Mouse (Mus musculus) liver, adult (tissue): Measurements from ENCODE around the gene Rad9a.

Source experiments
- GATA4 ChIP-seq: IDR thresholded peaks from 2 replicates; pipeline ENCODE4 v1.6.1; 2014; ENCODE audit warnings: mild to moderate bottlenecking, low read length; ENCODE audit not compliant: insufficient replicate concordance

Gene Rad9a

DNA sequence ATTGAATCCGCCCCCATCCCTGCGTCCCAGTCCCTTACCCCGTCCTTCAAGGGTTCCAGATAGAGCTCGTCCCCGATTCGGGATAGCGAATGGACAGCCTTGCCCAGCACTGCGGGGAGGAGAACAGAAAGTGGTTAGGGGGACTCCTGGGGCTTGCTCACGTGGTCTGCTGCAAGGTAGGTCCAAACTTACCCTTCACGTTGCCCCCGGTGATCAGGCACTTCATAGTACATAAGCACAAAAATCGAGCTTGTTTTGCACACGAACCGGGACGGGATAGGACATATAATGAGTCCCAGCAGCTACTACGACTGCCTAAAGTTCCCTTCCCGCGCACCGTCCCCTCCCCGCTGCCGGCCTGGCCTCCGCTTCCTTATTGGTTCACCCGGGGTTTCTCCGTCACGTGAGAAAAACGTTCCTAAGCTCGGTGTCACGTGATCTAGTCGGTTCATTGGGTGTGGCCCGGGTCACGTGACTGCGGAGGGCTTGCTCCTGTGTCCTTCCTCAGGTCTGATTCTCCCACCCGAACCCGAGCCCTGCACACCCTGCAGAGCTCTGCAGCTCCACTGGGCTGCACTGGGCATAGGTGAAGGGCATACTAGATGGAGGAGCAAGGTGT, at the start of gene Rad9a:
Gene Rad9a (minus strand): TSS at position 372 of the 619 bp plus-strand sequence.
- TF ChIP-seq GATA4, result peak; percentile 9; the same call in 1 of the 2 replicates

DNA sequence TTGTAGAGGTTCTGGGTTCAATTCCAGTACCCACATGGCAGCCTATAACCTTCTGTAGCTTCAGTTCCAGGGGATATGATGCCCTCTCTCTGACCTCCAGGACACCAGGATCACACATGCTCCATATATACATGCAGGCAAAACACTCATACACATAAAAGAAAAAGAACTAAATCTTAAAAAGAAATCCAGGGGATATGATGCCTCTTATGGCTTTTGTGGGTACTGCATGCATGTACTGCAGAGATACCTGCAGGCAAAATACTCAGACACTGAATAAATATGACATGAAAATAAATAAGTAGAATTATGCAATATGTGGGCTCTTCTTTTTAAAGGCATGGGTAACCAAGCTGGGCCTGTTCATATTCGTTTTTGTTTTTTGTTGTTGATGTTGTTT, 45.5 kb upstream of the Rad9a start:
- TF ChIP-seq GATA4, result no peak

DNA sequence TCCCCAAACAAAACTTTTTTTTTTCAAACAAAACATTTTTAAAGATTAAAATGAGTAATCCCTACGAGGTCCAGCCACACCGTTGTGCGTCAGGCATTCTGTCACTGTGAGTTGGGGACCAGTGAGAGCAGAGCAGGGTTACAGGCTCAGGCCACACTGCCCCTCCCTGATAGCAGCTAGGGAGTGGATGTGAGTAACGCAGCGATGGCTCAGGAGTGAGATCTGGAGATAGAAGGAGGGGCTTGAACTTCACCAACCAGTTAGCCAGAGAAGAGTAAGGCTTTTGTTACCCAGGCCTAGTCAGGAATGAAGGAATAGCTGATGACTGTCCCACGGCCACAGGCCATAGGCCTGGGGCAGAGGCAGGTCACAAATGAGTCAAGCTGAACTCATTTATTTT, 43.3 kb upstream of the Rad9a start:
- no peak for TF ChIP-seq GATA4

DNA sequence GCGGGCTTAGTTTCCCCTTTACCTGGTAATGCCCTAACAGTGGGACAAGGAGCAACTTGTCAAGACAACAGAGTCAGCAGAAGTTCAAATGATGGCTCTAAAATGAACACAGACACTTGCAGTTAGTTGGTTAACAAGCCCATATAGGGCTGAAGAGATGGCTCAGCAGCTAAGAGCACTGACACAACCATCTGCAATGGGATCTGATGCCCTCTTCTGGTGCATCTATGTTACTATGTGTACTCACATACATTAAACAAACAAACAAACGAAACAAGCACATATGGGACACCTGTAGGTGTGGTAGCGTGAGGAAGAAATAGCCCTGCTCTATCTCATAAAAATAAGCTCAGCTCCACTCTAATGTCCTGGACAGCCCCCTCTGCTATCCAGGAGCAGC, 41.0 kb upstream of the Rad9a start:
- no peak for TF ChIP-seq GATA4

DNA sequence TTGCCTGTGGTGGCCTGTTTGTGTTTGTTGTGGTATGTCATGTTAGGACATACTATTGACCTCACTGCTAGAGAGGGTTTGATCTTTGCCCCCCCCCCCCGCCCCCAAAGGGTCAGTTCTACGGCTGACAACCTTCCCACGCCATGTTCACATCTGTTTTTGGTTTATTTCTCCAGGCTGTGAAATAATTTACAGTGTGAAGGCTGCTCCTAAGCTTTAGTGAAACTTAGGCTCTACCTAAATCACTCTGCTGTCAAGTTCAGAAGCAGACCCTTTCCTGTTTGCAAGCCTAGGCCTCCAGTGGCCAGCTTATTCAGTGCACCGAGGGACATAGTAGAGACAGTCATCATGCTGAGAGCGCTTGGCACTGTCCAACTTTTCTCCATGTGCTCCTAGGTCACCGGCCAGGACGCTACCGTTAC, 38.8 kb upstream of the Rad9a start:
- TF ChIP-seq GATA4, result no peak

DNA sequence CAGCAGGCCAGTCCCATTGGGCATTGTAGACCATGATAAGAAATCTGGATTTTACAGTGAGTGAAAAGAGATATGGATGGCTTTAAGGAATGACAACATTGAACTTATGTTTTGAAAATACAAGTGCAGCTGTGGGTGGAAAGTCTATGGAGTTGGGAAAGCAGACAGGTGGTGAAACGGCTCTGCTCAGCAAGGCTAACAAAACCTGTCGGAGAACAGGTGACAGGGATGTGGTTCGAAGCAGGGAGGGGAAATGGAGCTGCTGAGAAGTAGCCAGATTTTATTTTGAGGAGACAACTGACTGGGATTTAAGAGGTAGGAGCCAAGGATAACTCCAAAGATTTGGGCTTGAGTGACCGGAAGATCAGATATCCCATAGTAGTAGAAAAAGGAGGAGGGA, 33.1 kb upstream of the Rad9a start:
- TF ChIP-seq GATA4, result no peak

DNA sequence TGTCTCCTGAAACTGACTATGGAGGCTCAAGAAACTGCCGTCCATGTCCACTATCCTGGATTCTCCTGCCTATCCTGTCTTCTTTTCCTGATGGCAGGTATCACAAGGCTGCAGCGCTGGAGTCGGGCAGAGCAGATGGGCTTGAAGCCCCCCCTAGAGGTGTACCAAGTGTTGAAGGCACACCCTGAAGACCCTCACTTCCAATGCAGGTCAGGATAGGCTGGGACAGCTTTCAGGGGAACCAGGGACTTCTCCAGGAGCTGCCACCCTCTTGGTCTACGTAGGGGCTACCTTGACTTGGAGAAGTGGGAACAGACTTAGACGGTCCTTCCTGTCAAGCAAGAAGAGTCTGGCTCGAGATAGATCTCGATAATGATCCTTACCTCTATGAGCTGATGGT, 31.2 kb upstream of the Rad9a start:
- no peak for TF ChIP-seq GATA4

DNA sequence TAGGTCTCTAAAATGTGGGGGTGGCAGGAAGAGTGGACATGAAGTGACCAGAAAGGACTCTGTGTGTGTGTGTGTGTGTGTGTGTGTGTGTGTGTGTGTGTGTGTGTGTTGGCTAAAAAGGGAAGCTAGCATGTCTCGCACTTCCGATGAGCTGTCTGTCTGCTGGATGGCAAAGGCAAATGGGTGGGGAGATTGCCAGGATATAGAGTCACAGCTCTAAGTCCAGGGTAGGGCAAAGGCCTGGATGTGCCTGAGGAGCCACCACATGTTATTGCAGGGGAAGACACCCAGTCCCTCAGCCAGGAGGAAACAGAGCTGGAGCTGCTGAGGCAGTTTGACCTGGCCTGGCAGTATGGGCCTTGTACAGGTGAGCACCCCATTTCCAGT, 30.7 kb upstream of the Rad9a start:
- no peak for TF ChIP-seq GATA4

DNA sequence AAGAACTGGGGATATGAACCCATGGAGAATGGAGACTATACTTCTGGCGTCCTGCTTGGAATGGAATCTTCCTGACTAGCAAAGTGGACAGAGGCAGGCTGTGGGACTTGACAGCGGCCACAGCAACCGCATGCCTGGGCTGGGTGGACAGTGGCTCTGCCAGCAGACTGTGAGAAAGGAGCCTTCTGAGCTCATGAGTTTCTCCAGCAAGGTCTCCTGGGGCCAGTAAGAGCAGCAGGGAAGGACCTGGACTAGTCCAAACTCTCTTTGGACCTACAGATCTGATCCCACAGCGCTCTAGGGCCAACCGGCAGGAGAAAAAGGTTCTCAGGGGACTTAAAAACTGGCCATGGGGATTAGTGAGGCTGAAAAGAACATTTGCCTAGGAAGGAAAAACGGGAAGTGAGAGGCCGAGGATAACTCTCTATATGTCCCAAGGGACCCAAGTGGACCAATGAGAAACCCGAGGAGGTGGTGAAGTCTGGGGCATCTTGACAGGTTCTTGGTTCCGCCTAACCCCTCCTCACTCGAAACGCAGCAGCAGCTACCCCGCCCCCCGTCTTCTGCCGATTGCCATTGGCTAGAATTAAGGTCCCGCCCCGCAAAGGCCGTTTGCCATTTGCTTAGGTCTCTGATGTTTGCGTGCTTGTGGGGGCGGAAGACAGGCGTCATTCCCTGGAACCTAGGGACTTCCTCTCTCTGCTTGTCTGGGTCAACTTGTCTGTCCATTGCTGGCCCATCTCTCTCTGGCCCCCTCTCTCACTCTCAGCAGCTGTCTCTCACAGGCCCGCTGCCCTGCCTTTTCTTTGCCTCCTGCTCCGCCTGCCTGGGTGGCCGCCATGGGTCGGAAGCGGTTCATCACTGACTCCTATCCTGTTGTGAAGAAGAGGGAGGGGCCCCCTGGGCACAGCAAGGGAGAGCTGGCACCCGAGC, 30.1 kb upstream of the Rad9a start, which contains the start of gene Pold4:
Gene Pold4 (plus strand): TSS at position 647 of the 933 bp plus-strand sequence.
- TF ChIP-seq GATA4, result no peak

DNA sequence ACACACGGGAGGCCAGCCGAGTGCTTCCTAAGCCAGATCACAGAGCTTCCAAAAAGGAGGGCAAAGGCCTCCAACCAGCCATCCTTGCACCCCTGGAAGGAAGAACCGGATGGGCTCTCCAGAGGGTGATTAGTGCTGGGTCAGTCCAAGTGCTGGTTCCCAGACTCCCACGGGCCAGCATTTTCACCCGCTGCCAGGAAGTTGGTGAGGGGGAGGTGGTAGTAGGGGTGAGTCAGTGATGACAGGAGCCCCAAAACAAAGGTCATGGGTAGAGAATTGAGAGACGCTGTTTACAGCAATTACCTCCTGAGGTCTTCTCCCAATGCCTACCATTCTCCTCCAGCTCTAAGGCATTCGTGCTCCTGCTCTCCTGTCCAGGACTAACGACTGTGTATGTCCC, 29.0 kb upstream of the Rad9a start:
- TF ChIP-seq GATA4, result no peak

DNA sequence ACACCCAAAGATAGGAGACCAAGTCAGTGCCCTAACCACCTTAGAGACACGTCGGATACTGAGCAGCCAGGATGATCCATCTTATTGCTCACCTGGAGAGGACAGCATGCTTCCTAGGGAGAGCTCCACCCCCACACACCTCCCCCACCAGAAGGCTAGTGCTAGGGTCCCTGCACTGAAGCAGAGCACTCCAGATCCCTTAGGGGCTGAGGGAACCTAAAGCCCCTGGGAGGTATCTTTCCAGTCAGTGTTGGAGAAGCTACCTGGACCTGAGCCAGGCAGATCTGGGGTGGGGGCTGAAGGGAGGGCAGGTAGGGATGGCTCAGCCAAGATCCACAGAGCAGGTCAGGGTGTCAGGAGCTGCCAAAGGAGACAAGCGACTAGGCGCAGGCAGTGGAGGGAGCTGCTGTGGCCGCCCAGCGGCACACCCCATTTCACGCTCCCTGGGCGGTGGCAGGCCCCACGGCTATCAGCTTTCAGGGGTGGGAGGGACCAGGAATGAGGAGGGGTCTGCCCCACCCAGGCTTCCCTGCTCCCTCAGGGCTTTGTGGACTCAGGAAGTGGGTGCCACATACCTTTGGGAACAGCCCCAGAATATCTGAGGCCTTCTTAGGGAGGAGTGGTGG, 28.1 kb upstream of the Rad9a start:
- no peak for TF ChIP-seq GATA4

DNA sequence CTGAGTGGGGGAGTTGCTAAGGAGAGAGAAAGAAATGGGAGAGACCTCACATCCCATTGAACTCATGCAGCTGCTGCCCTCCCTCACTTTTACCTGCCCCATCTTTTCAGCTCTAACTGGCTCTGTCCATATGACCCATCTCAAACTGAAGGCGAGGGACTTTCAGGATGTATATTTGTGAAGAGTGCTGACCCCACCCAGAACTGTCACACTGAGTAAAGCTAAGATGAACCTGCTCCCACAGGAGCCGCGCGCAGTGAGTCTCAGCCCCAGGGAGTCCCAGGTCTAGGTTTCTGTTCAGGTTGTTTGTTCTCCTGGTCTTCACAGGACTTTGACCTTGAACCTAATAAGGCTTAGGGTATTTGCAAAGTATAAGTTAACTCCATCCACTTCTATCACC, 27.4 kb upstream of the Rad9a start:
- TF ChIP-seq GATA4, result no peak

DNA sequence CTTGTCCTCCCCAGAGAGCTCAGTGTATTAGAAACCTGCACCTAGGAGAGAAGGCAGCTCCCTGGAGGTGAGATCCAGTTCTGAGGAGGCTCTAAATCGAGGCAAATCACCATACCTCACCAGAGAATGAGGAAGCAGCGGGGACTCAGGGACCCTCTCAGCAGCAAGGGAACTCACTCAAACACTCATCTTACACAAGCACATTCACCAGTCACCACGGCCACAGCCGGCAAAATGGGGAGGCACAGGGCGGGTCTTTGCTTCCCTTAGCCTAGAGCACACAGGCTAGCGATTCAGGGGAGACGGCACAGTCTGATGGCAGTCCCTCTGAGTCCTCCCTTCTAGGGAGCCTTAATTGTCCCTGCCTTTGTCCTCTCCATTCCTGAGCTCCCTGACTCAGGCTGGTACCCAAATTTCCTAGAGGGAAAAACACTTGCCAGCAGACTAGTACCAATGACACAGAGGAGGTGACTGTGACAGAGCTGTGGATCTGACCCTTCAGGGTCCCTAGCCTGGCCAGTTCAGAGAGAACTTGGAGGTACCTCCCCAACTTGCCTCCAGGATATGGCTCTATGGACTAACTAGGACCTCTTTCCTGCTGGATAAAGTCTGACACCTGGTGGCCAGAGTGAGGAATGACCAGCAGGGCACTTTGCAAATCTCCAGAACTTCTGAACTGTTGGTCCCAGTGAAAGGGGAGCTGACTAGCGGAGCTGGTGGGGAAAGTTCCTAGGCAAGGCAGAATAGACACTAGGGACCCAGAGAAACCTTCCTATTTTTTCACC, 26.6 kb upstream of the Rad9a start:
- no peak for TF ChIP-seq GATA4

DNA sequence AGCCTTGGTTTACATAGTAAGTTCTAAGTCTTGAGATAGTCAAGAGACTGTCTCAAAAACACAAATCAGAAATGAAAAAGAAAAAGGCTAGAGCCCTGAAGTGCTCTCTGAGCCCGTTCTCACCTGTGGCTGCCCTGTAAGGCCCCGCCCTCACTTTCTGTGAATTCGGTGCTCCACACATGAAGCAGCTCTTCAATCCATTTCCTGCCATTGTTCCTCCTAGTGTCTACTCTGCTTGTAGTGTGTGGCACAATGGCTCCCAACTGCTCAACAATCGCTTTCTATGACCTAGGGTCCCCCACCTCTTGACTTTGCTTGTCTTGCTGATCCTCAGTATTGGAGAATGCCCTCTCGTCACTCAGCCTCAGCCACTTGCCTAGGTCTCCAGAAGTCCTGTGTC, 26.0 kb upstream of the Rad9a start:
- no peak for TF ChIP-seq GATA4

DNA sequence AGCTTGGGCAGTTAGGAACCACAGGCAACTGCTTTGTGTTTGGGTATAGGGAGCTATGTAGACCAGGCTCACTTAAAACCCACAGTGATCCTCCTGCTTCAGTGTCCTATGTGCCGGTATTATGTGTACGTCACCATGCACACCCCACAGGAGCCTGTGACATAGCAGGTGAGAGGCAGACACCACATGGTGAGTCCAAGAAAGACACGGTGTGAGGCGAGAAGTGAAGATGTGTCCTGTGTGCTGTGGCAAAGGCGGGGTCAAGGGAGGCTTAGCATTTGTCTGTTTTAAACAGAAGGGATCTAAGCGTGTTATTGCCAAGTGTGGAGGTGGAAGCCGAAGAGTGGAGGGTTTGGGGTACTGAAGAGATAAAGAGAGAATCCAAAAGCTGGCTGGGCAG, 25.3 kb upstream of the Rad9a start:
- TF ChIP-seq GATA4, result no peak
